ENCODE assay signal across 8 mouse cellular contexts in the genomic region with DNA sequence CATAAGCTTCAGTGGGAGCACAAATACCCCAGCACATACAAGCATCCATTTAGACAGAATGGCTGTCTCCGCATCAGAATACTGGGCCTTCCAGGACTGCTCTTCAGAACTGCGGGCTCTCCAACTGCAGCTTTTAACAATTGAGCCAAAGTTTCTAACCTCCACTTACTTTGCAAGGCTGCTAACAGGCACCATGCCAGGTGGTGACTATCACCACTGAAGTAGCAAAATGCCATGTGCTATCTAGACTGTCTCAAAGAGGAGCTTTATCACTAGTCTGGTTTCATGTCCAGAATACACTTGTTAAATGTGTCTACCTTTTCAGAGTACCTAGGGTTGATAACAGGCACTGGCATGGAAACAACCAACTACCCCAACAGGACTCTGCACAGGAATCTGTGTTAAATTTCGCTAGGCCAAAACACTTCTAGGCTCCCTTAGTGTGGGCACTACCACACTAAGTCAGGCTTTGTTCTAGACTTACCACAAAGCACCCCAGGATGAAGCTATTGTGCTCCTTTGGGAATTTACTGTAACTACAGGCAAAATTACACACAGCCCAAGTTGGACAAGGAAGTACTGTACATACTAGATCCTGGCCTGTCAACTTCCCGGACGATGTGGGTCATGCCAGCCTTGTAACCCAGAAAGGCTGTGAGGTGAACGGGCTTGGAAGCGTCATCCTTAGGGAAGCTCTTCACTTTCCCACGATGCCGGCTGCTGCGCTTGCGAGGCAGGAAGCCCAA. TPM values are rescaled to one million over a fixed set of nuclear protein-coding genes. Genes with fewer than 3 reads are reported as not detected.
DNase-seq lines count a peak whose midpoint lies in the region; ATAC-seq and TF ChIP-seq lines count a peak whose summit lies in the region.

No protein-coding gene starts in this region.

- H3K27me3 ChIP-seq in heart, embryonic 11.5 days (ENCODE audit: control insufficient read depth, insufficient read depth, low read length), result no peaks in the 10 kb centered on the region
- no peaks in the 10 kb centered on the region for H3K27me3 ChIP-seq in MEL (ENCODE audit: control insufficient read depth in 1 of 2, insufficient read depth in 2 of 2, low read length in 2 of 2)
- no peaks in the 10 kb centered on the region for H3K27me3 ChIP-seq in forebrain, embryonic 14.5 days (replicated peaks; ENCODE audit: control insufficient read depth, insufficient read depth, low read length)
- no peaks in the 10 kb centered on the region for H3K27me3 ChIP-seq in liver, postnatal 0 days (ENCODE audit: insufficient read depth, low read length)

- TF ChIP-seq EP300 in MEL (IDR thresholded peaks at IDR 0.05; ENCODE audit: low read depth in 1 of 2, low read length in 2 of 2), result no peak
- no peak for TF ChIP-seq EP300 in liver, postnatal 0 days (IDR thresholded peaks at IDR 0.05; ENCODE audit: low read depth)

- peak overlapping the region; percentile 91; the same call in 1 of the 2 replicates for H3K27ac ChIP-seq in heart, embryonic 11.5 days (ENCODE audit: low read depth, low read length)
- H3K27ac ChIP-seq in MEL (ENCODE audit: control insufficient read depth, low read depth, low read length), result peak overlapping the region; percentile 87
- no peak overlapping the region for H3K27ac ChIP-seq in forebrain, embryonic 14.5 days (ENCODE audit: low read depth, low read length)
- H3K27ac ChIP-seq in liver, postnatal 0 days (ENCODE audit: low read depth), result peak overlapping the region; percentile 96

- TF ChIP-seq POLR2A in MEL (IDR thresholded peaks at IDR 0.05; ENCODE audit: control insufficient read depth in 1 of 2, insufficient read depth in 1 of 2, low read depth in 1 of 2, low read length in 2 of 2, poor library complexity in 1 of 2), result 0 out of 4 replicates have a peak, but pooled peaks of 1 of the 2 experiments have one; percentile 42

- no peak for TF ChIP-seq RAD21 in MEL (IDR thresholded peaks at IDR 0.05; ENCODE audit: low read depth, low read length)

- peak overlapping the region; percentile 88 for H3K4me2 ChIP-seq in heart, embryonic 11.5 days
- peak overlapping the region; percentile 80 for H3K4me2 ChIP-seq in forebrain, embryonic 14.5 days (ENCODE audit: low read length)
- peak overlapping the region; percentile 93 for H3K4me2 ChIP-seq in liver, postnatal 0 days (ENCODE audit: low read depth, low read length)

- no peak for TF ChIP-seq CTCF in MEL (IDR thresholded peaks at IDR 0.05 in 2 of 3, conservative IDR thresholded peaks at IDR 0.05 in 1 of 3; ENCODE audit: control insufficient read depth in 1 of 3, insufficient read depth in 1 of 3, low read depth in 2 of 3, low read length in 3 of 3, poor library complexity in 1 of 3, severe bottlenecking in 1 of 3)
- TF ChIP-seq CTCF in liver, postnatal 0 days (IDR thresholded peaks at IDR 0.05; ENCODE audit: low read depth), result no peak

- no peak for ATAC-seq in heart, embryonic 11.5 days (replicated peaks; ENCODE audit: insufficient number of reproducible peaks, low FRiP score, low TSS enrichment)
- ATAC-seq in forebrain, embryonic 14.5 days, result no peak
- no peak for ATAC-seq in liver, postnatal 0 days

- H3K4me3 ChIP-seq in heart, embryonic 11.5 days (ENCODE audit: low read depth, low read length), result peak overlapping the region; percentile 85
- peak overlapping the region; percentile 60 to 85 for H3K4me3 ChIP-seq in MEL (ENCODE audit: control insufficient read depth in 1 of 2, insufficient read depth in 1 of 2, low read depth in 2 of 2, low read length in 2 of 2)
- H3K4me3 ChIP-seq in forebrain, embryonic 14.5 days (ENCODE audit: low read depth, low read length), result peak overlapping the region; percentile 64
- peak overlapping the region; percentile 93 for H3K4me3 ChIP-seq in liver, postnatal 0 days (ENCODE audit: low read depth, low read length)

- peaks cover 22% of the 10 kb centered on the region for H3K4me1 ChIP-seq in heart, embryonic 11.5 days (ENCODE audit: control insufficient read depth, insufficient read depth, low read length)
- no peaks in the 10 kb centered on the region for H3K4me1 ChIP-seq in MEL (ENCODE audit: control insufficient read depth in 1 of 2, insufficient read depth in 2 of 2, low read length in 2 of 2)
- peaks cover 12% of the 10 kb centered on the region for H3K4me1 ChIP-seq in forebrain, embryonic 14.5 days (ENCODE audit: control insufficient read depth, insufficient read depth, low read length)
- H3K4me1 ChIP-seq in liver, postnatal 0 days (ENCODE audit: insufficient read depth), result peaks cover 21% of the 10 kb centered on the region

- H3K36me3 ChIP-seq in heart, embryonic 11.5 days (ENCODE audit: control insufficient read depth, insufficient read depth, low read length), result peaks cover 40% of the 10 kb centered on the region
- peaks cover 15% of the 10 kb centered on the region in 2 experiments; a peak in 3 of 4 replicates for H3K36me3 ChIP-seq in MEL (ENCODE audit: control insufficient read depth in 1 of 2, insufficient read depth in 2 of 2, low read length in 2 of 2)
- peaks cover 52% of the 10 kb centered on the region for H3K36me3 ChIP-seq in forebrain, embryonic 14.5 days (ENCODE audit: control insufficient read depth, insufficient read depth, low read length)
- H3K36me3 ChIP-seq in liver, postnatal 0 days (replicated peaks; ENCODE audit: insufficient read depth, low read length), result peaks cover 54% of the 10 kb centered on the region

- WGBS in heart, embryonic 11.5 days (ENCODE audit: insufficient replicate concordance), result 4% methylated on average over 11 of the region's 11 CpGs
- 7% methylated on average over 11 of the region's 11 CpGs for WGBS in forebrain, embryonic 14.5 days
- 6% methylated on average over 11 of the region's 11 CpGs for whole genome bisulfite sequencing in liver, postnatal 0 days (ENCODE audit: insufficient replicate concordance)

- peak overlapping the region; percentile 96 for H3K9ac ChIP-seq in heart, embryonic 11.5 days (ENCODE audit: low read depth, low read length)
- H3K9ac ChIP-seq in MEL (ENCODE audit: control insufficient read depth, low read depth, low read length, poor library complexity, severe bottlenecking), result peak overlapping the region; percentile 87
- H3K9ac ChIP-seq in forebrain, embryonic 14.5 days (ENCODE audit: low read length), result peak overlapping the region; percentile 94
- peak overlapping the region; percentile 87 for H3K9ac ChIP-seq in liver, postnatal 0 days (replicated peaks)

- no peak for DNase-seq in heart, adult 8-10 months (ENCODE audit: low spot score)
- peak; percentile 62 for DNase-seq in MEL (ENCODE audit: low read depth, low spot score)
- DNase-seq in forebrain, embryonic 14.5 days (ENCODE audit: low spot score), result no peak
- no peak for DNase-seq in liver, postnatal 0 days
- DNase-seq in right cerebral cortex, postnatal 25 days, result no peak
- no peak for DNase-seq in layer of hippocampus, adult 11-12 months (ENCODE audit: low spot score)
- DNase-seq in embryo, embryonic 9.5 days (ENCODE audit: extremely low spot score), result no peak

- H3K79me2 ChIP-seq in MEL (ENCODE audit: control insufficient read depth, insufficient read depth, low read length, poor library complexity), result peaks cover 46% of the 10 kb centered on the region

- no peaks in the 10 kb centered on the region for H3K9me3 ChIP-seq in heart, embryonic 11.5 days (replicated peaks; ENCODE audit: control insufficient read depth, low read length)
- H3K9me3 ChIP-seq in MEL (replicated peaks; ENCODE audit: insufficient read depth, low read length), result no peaks in the 10 kb centered on the region
- H3K9me3 ChIP-seq in forebrain, embryonic 14.5 days (replicated peaks; ENCODE audit: control insufficient read depth, low read length), result no peaks in the 10 kb centered on the region
- H3K9me3 ChIP-seq in liver, postnatal 0 days (ENCODE audit: low read length), result no peaks in the 10 kb centered on the region

TF ChIP-seq in MEL, 35 proteins besides CTCF, POLR2A, EP300 and RAD21 (continues in another document):
- TF ChIP-seq ZC3H11A (IDR thresholded peaks at IDR 0.05; ENCODE audit: low read depth, low read length) (no peak), SIN3A (IDR thresholded peaks at IDR 0.05; ENCODE audit: low read length) (peak; percentile 54), TAL1 (IDR thresholded peaks at IDR 0.05; ENCODE audit: low read length) (no peak), MAX (IDR thresholded peaks at IDR 0.05; ENCODE audit: low read length) (peak; percentile 67; the same call in 1 of the 2 replicates), ZMIZ1 (IDR thresholded peaks at IDR 0.05; ENCODE audit: low read depth, low read length) (peak; percentile 73), ETS1 (IDR thresholded peaks at IDR 0.05; ENCODE audit: low read depth, low read length) (no peak), CHD1 (IDR thresholded peaks at IDR 0.05; ENCODE audit: low read depth, low read length) (peak; percentile 73; the same call in 1 of the 2 replicates)

RNA-seq across cellular contexts. Expression of a gene that starts 9.2 kb away (rescaled TPM):
- 15.2 and 20.7 TPM in 2 replicates for polyA plus RNA-seq in heart, embryonic 11.5 days (2014; fragmentation: Nextera tagmentation; extraction: Ambion mirVana)
- 100 to 1,000 TPM in 2 of 4 experiments, 10 to 100 TPM in 2; 91.7 to 111 (median 98.9) TPM for total RNA-seq in heart, adult 8-10 months (2022)
- total RNA-seq in MEL (2012; rRNA removed), result 93.7 and 105 TPM in 2 replicates
- polyA plus RNA-seq in MEL (2012; ENCODE audit: insufficient read depth in 1 of 2, insufficient read length in 2 of 2, low read depth in 1 of 2, low replicate concordance in 2 of 2, missing spikeins in 1 of 2), result 100 to 1,000 TPM in 1 of 2 experiments, not detected in 1; 115 TPM
- 28.8 and 30.1 TPM in 2 replicates for polyA plus RNA-seq in forebrain, embryonic 14.5 days (2014; fragmentation: Nextera tagmentation; extraction: Ambion mirVana)
- 10.3 and 10.4 TPM in 2 replicates for polyA plus RNA-seq in liver, postnatal 0 days (2015; fragmentation: Nextera tagmentation; extraction: Ambion mirVana)

RNA-seq across cellular contexts. Expression of a gene that starts 9.7 kb away (rescaled TPM):
- polyA plus RNA-seq in heart, embryonic 11.5 days (2014; fragmentation: Nextera tagmentation; extraction: Ambion mirVana), result 861 and 879 TPM in 2 replicates
- total RNA-seq in heart, adult 8-10 months (2022), result 100 to 1,000 TPM; 125 to 157 (median 135) TPM
- total RNA-seq in MEL (2012; rRNA removed), result 1,686 and 1,722 TPM in 2 replicates
- 1,000 to 10,000 TPM in 1 of 2 experiments, 100 to 1,000 TPM in 1; 543 to 1,096 TPM for polyA plus RNA-seq in MEL (2012; ENCODE audit: insufficient read depth in 1 of 2, insufficient read length in 2 of 2, low read depth in 1 of 2, low replicate concordance in 2 of 2, missing spikeins in 1 of 2)
- polyA plus RNA-seq in forebrain, embryonic 14.5 days (2014; fragmentation: Nextera tagmentation; extraction: Ambion mirVana), result 768 and 902 TPM in 2 replicates
- 394 and 407 TPM in 2 replicates for polyA plus RNA-seq in liver, postnatal 0 days (2015; fragmentation: Nextera tagmentation; extraction: Ambion mirVana)

RNA-seq across cellular contexts. Expression of a gene that starts 51.0 kb away (rescaled TPM):
- polyA plus RNA-seq in heart, embryonic 11.5 days (2014; fragmentation: Nextera tagmentation; extraction: Ambion mirVana), result 18.8 and 25.1 TPM in 2 replicates
- 10 to 100 TPM; 17.7 to 24.7 (median 23.3) TPM for total RNA-seq in heart, adult 8-10 months (2022)
- 18.2 and 23.3 TPM in 2 replicates for total RNA-seq in MEL (2012; rRNA removed)
- polyA plus RNA-seq in MEL (2012; ENCODE audit: insufficient read depth in 1 of 2, insufficient read length in 2 of 2, low read depth in 1 of 2, low replicate concordance in 2 of 2, missing spikeins in 1 of 2), result 10 to 100 TPM in 1 of 2 experiments, not detected in 1; 31.1 TPM
- polyA plus RNA-seq in forebrain, embryonic 14.5 days (2014; fragmentation: Nextera tagmentation; extraction: Ambion mirVana), result 33.1 and 36.6 TPM in 2 replicates
- polyA plus RNA-seq in liver, postnatal 0 days (2015; fragmentation: Nextera tagmentation; extraction: Ambion mirVana), result 7.0 and 7.5 TPM in 2 replicates
